Mouse (Mus musculus) spleen, adult 2 months (tissue): Measurements from ENCODE around the gene Mettl27.

Source experiments
- CTCF ChIP-seq: fragments of 200-500 bp; IDR thresholded peaks from 2 replicates; pipeline ENCODE4 v1.5.1; 2011; ENCODE audit warnings: mild to moderate bottlenecking, inconsistent platforms; ENCODE audit not compliant: insufficient read depth, insufficient read length, insufficient replicate concordance; ENCODE audit errors: extremely low read depth
- POLR2A ChIP-seq: fragments of 200-500 bp; IDR thresholded peaks from 2 replicates; pipeline ENCODE4 v1.6.1; 2011; ENCODE audit warnings: low read depth, low read length, inconsistent platforms

DNA sequence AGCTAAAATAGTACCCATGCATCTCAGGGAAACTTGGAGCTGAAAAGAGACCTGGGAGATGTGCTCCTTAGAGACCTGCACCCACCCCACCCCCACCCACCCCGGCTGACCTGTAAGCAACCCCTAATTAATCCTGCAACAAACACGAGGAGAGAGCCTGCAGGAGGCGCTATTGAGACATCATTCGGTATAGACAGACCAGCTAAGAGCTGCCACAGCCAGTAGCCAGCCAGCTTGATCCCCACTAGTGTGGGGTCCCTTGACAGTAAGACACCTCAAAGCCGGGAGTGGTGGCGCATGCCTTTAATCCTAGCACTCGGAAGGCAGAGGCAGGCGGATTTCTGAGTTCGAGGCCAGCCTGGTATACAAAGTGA lies 722 bp downstream of the Mettl27 start:
- no peak for TF ChIP-seq CTCF
- no peak for TF ChIP-seq POLR2A
